Mouse (Mus musculus): ENCODE measurements at regions not wholly inside any gene's neighbourhood (a gene's known extent, or its start where the extent isn't known, plus 50 kb on each side); places are given as distances from the start of the nearest gene placed in this dataset.

DNA sequence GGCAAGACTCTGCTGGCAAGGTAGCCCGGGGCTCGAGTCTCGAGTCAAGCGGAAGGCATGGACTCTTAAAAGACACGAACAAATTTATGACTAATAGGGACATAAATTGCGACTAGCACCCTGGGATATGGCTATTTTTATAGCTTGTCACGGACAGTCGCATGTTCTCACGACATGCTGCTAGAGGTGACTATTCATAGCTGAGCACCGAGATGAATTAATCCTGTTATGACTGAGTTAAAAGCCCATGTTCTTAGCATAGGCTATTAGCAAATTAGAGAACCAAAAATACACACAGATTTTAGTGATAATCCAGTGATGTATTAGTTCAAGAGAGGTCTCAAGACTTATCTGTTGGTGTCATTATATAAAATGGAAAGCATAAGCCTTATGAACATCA, 539.2 kb downstream of the Gm19410 start:
- no peak for DNase-seq (ENCODE audit: low spot score in 2 of 2)

DNA sequence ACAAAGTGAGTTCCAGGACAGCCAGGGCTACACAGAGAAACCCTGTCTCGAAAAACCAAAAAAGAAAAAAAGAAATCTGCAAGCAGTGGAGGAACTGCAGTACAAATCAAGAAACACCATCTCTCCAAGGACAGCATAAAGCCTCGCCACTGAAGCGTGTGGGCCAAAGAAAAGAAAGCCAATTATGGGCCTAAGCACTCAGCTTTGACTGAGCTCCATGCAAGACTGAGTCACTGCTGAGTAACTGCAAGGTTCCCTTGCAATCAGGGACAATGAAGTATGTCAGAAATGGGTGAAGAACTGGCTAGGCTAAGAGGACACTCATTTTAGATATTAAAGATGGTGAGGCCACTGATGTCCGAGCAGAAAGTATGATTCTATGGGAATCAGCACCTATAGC, 540.7 kb downstream of the Gm19410 start:
- DNase-seq (ENCODE audit: low spot score in 2 of 2) = no peak

DNA sequence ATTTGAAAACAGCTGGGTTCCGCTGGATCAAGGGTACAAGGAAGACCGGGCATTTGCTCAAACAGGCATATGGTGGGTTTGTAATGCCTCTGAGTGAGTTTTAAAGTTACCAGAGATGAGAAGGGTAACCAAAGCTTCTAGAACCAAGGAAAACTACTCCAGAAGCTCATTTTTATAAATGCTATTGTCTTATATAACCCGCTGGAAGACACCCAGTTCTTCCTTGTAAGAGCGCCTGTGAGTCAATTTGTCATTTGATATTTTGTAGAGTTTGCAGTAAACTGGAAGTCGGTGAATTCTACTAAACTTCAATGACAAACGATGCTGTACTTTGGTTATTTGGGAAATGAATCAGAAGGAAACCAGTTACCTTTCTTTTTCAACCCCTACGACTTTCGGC, 541.9 kb downstream of the Gm19410 start:
- DNase-seq (ENCODE audit: low spot score in 2 of 2) = no peak

DNA sequence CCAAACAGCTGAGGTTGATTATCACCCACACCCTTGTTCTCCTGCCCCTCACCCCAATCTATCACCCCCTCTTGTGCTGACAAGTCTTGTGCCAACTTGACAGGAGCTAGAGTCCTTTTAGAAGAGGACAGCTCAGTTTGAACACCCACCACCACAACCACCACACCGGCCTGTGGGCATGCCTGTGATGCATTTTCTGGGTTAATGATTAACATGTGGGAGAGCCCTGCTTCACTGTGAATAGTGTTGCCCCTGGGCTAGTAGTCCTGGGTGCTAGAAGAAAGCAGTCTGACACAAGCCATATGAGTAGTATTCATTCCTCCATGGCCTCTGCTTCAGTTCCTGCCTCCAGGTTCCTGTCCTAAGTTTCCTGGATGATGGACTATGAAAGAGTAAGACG, 542.5 kb downstream of the Gm19410 start:
- DNase-seq (ENCODE audit: low spot score in 2 of 2) = no peak

DNA sequence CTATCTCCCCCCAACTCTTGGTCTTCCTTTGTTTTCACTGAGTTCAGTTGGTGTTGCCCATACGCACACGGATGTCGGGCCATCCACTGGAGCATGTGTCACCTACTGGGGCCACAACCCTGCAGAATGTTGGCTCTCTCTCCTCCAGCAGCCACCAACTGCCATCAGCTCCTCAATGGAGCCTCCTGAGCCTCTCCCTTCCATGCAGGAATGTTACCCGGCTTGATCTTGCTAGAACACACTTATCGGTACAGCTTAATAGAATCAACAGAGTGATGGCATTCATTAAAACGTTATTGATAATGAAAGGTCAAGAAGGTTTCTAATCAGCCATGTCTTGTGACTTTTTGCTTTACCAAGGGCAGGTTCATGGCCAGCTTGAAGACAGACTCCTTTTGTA, 543.7 kb downstream of the Gm19410 start:
- DNase-seq (ENCODE audit: low spot score in 2 of 2) = no peak

DNA sequence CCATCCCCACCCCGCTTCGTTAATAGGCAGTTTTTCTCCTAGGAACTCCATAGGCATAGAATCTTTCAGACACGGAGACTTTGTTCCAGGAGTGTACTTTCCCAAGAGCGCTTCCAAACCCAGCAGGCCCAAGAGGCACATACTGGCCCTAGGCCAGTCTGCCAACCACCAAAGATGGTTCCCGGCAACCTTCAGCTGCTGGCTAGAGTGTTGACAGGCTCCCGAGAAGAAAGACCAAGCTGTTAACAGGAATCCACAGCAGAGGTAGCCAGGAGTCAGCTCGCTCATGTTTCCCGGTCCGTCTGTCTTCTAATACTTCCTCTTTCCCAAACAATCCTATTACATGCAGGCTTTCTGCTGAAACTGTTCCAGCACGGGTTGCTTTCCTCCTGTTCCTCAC, 544.4 kb downstream of the Gm19410 start:
- peak; percentile 32 to 41 for DNase-seq (ENCODE audit: low spot score in 2 of 2)

DNA sequence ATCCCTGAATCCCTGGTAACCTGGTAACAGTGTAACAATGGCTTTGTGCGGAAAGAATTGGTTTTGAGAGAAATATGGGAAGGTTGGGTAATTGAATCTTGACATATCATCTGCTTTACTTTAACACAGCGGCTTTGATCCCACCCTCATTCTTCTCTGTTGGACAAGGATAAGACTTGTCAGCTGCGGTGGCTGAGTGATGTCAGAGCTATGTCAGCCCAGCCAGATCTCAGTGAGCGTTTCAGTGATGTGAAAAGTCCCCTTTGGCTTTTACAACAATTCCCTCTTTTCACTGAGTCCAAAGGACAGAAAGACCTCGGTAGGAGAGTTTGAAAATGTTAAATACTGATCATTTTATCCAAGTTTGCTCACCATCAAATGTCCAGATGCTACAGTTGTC, 546.1 kb downstream of the Gm19410 start:
- DNase-seq (ENCODE audit: low spot score in 2 of 2) = no peak

DNA sequence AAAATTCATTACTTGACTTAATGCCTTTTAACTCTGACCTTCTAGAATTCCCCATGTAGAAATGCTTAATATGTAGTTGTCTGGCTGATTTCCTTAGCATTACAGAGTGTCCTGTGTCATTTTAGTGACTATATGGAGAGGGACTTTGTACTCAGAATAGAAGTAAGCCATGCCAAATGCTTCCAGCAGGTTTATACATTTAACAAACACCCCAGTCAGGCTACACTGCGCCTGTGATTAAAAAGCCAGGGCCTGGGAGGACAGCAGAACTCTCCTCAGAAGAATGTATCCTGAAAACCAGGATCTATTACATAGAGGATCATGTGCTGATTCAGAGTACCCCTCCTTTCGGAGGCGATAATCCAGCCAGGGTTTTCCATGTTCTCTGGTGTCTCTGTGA, 547.4 kb downstream of the Gm19410 start:
- DNase-seq (ENCODE audit: low spot score in 2 of 2) = no peak

DNA sequence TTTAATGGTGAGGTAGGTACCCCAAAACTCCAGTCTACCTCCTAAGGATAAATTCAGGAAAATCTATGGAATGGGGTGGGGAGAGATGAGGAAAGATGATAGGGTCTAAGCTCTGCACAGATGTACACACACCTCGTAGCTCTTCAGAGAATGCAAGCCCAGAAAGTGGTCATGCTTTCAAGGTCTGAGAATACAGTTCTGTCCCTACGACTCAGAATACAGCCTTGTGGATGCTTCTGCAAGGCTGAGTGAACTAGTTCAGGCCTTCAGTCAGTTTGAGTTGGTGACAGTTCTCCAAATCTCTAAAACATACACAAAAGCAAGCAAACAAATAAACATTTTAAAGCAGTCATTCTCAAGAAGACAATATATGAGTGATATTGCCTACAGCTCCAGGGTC, 552.8 kb downstream of the Gm19410 start:
- DNase-seq (ENCODE audit: low spot score in 2 of 2) = no peak

DNA sequence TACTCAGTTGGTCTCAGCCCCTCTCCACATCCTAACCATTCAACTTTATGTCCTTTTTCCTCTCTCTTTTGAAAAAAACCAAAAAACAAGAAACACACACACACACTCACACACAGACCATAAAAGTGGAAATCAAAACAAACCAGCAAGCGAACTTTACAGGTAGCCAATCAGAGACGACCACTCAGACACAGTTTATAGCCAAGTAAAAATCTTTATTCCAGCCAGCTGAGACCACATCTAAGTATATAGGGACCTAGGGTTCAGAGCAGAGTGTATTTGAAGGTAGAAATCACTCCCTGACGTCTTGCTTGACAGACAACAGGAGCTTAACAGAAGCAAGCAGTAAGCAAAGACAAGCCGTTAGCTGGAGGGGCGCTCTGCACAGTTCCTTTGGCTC, 553.3 kb downstream of the Gm19410 start:
- no peak for DNase-seq (ENCODE audit: low spot score in 2 of 2)

DNA sequence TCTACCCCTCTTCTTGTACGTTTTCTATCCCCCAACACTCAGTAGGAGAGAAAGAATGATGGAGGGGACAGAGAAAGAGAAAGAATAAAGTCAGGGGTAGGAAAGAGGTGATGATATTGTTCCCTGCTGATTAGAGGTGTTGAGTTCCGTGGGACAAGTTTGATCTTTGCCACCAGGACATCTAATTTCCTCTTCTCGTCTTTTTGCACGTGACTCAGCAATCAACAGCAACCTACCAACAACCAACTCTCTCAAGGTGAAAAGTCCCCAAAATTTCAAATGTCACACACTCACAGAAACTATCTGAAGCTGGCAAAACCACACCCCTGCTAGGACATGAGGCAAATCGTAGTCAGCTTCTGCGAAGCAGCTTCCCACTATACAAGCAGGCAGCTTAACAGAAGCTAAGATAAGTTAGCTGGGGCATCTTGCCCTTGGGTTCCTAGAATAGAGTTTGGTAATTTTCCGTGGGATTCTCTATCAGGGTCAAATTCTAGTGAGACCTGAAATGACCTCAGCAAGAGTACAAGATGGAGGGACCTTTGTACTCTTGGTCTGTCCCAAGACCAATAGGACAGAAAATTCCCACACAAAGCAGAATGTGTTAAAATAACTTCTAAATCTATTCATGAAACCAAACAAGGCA, 553.8 kb downstream of the Gm19410 start:
- no peak for DNase-seq (ENCODE audit: low spot score in 2 of 2)

DNA sequence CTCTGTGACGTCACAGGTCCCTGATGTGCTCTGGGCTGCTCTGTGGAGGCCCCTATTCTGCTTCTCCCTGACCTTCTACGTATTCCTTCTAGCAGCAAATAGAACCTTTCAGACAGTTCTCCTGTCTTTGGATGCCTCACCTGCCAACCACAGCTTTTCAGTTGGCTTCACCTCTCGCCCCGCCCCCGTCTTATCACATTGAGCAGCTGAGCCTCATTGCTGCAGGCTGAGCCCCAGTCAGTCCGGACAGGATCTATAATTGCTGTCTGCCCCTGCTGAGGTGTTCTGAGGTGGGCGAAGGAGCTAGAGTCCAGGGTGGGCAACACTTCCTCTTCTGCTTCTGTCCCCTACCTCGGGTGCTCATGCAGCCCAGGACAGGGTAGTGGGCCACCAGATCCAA, 556.5 kb downstream of the Gm19410 start:
- no peak for DNase-seq (ENCODE audit: low spot score in 2 of 2)

DNA sequence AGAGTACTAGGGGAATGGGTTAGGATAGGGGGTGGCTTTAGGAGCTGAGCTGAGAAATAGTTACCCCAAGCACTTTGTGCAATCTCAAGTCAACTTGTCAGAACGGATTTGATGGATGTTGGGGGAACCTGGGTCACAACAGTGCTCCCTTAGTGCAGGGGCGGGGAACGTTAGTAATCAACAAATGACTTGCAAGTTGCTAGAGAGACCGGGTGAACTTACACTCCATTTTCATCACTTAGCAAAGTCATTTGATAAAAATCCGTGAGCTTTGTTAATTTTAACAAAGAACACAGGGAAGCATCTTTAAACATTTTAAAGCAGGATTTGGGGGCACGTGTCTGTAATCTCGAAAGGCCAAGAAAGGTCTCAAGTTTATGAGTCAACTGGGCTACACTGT, 557.0 kb downstream of the Gm19410 start:
- DNase-seq (ENCODE audit: low spot score in 2 of 2) = no peak

DNA sequence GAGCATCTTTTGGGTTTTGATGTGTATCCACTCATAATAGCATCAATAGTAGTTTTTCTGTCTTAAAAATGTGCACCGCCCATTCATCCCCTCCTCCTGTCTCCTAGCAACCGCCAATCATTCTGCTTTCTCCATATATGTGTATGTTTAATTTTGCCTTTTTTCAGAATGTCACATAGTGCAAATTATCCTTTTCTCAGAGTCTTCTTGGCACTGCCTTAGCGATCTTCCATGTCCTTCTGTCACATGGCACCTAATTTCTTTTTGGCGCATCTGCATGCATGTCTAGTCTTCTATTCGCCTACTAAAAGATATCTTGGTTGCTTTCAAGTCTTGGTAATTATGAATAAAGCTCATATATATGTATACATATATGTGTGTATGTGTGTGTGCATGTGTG, 573.0 kb downstream of the Gm19410 start:
- DNase-seq (ENCODE audit: low spot score in 2 of 2) = no peak

DNA sequence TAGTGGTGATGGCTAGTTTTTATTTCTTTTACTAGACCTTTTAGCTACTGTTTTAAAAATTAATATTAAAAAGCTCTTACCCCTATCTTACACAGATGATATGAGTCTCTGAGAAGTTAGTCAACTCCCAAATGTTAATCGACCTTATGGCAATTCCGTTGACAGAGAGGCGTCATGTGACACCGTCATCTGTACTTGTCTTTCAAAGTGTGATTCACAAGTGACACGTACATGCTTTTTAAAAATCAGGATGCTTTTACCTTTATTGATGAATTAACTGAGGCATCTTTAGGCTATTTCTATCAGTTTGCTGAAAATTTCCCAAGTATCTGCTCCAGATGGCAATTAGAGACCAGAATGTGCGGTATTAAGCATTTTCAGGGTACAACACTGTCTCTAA, 573.9 kb downstream of the Gm19410 start:
- no peak for DNase-seq (ENCODE audit: low spot score in 2 of 2)

DNA sequence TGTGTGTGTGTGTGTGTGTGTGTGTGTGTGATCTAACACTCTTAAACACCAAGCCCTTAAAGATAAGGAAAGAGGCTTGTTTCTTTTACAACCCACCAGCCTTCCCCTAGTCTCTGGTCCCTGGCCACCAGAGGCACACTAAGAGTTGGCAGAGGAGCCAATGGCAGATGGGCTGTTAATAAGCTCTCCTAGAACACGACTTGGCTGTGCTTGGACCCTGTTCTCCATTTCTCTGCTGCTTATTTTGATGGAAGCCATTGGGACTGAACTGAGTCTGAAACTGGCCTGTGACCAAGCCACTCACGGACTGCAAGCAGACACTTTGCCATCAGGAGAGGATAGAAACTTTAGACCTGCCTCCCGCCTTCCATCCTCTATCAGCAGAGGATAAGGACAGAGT, 574.9 kb downstream of the Gm19410 start:
- DNase-seq (ENCODE audit: low spot score in 2 of 2) = peak in 1 of 2 experiments; percentile 33

DNA sequence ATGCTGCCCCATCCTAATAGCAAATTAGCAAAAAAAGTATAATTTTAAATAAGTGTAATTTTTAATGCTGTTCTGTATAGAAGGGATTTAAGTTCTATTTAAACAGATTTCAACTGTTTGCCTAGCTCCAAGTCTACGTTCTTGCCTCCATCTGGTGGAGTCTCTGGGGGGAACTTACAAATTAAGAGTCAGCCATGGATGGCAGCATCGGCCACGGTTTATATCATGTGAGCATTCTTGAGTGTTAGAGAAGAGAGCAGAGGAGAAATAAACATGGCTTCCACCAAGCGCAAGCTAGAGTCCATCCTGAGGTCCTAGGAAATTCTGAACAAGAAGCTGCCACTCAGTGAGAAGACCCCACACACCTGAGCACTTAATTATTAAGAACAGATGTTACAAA, 576.4 kb downstream of the Gm19410 start:
- no peak for DNase-seq (ENCODE audit: low spot score in 2 of 2)

DNA sequence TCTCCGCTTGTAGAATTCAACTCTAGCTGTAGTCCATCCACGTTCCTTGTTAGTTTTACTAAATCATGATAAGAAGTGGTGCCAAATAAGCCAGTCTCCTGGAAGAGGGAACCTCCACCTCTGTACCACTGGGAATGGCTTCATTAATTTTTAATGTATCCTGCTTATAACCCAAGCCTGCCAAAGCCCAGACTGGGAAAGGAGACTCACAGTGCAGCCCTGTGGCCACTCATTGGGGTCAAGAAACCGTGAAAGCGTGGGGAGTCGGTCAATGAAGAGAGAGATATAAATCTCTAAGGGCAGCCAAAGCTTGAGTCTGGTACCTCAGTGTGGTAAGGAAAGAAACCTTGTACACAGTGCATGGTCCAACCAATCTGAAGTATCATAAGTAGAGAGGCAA, 577.1 kb downstream of the Gm19410 start:
- no peak for DNase-seq (ENCODE audit: low spot score in 2 of 2)

DNA sequence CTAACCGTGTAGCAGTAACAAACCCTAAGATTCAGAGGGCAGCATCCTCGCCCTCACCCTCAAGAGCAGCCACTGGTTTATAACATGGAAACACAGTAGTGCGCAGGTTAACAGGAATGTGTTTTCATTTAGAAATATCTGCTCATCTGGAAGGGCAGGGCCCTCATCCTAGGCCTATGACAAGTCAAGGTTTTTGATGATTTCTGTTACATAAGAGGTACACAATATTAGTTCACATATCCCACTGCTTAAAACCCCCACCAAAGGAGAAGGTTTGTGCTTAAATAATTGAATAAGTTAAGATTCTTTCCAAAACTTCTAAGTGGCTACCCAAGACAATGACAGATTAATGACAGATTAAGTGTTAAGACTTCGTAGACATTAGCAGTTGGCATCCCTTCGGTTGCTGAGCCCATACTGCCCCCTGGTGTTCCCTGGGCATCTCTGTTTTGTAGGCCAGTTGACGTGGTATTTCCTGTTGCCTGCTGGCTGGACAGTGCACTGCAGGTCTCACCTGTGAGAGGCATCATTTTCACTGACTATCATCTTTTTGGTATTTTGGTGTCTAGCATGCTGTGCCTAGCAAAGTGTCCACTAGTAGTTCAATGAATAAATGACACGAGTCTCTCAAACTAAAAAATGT, 581.2 kb downstream of the Gm19410 start:
- peak; percentile 76 to 81 for DNase-seq (ENCODE audit: low spot score in 2 of 2)

DNA sequence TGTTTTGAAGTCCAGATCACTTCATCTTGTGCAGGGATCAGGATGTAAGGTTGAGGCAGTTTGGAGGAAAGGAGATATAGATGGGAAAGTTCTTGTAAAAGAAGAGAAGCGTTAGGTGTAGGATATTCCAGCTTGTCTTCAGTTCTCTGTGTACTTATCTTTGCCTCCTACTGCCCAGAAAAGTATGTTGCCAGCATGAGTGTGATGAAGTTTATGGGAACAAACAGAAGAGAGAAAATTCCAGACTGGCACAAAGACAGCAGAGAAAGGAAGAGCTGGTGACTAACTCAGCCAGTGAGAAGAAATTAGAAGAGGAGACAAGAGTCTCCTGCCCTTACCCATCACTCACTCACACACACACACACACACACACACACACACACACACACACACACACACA, 582.5 kb downstream of the Gm19410 start:
- no peak for DNase-seq (ENCODE audit: low spot score in 2 of 2)

DNA sequence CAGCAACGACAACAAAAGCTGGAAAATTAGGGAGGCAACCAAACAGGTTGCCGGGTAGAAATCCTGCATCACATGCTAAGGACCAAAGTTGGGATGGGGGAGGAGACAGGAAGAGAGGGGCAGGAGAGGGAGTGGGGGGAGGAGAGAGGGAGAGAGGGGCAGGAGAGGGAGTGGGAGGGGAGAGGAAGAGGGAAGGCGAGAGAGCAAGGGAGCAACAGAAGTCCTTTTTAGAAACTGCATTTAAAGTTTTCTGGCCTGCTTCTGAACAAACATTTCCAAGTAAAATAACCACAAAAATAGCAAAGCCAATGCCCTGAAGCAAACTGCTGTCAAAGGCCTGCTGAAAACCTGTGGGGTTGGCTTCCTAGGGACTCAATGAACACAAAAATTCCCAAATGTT, 589.3 kb downstream of the Gm19410 start:
- DNase-seq (ENCODE audit: low spot score in 2 of 2) = no peak

DNA sequence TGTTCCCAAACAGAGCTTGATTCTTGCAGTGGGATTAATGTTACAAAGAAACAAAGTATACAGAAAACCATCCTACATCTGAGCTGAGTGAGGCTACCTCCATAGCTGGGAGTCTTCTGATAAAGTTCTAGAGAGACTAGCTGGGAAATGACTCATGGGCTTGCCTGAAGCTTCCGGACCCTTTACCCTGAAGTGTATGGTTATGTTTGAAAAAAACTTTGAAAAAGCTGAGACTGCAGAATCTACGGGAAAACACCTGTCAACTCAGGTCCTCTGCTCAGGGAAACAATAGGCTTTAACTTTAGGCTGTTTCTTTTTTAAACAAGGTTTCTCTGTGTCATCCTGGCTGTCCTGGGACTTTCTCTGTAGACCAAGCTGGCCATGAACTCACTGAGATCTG, 593.4 kb downstream of the Gm19410 start:
- no peak for DNase-seq (ENCODE audit: low spot score in 2 of 2)

DNA sequence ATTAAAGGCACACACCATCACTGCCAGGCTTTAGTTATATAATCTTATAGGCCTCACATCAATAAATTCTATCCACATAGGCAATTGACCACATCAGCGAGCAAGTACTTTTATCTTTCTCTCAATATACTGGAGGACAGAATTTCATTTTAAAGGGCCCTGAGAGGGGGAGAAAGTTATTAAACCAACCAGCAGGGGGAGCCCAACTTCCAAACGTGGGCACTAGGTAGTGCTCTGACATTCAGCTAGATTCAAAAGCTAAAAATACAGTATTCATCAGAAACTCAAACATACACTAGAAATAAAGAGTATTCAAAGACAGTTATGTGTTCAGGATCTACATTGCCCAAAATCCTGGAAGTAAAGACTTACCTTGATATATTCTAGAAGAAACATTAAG, 595.7 kb downstream of the Gm19410 start:
- DNase-seq (ENCODE audit: low spot score in 2 of 2) = peak; percentile 67 to 86

DNA sequence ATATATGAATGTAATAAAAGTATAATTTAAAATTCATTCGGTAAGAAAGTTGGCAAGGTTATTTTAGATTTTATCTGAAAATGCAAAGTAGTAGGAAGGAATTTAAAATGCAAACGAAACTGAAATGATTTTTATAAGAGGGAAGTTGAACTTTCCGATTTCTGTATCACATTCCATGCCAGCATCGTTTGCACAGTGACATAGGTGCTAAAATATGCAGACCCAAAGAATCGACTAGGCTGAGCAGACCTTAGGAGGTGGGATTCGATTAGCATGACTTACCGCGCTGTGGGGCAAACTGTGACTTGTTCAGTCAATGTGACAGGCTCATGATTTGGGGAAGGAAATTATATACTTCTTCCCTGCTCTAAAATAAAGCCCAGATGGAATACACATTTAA, 596.2 kb downstream of the Gm19410 start:
- peak in 1 of 2 experiments; percentile 46 for DNase-seq (ENCODE audit: low spot score in 2 of 2)

Data from right cerebral cortex, postnatal 10 days (tissue).